Mouse (Mus musculus) heart, postnatal 0 days (tissue): ENCODE results near the gene Nexmif.

Experiments
- CTCF ChIP-seq: IDR thresholded peaks from 2 replicates; pipeline ENCODE4 v1.5.1; 2016; ENCODE audit warnings: antibody characterized with exemption, control low read depth, low read depth
- EP300 ChIP-seq: IDR thresholded peaks from 2 replicates; pipeline ENCODE4 v1.6.1; 2016; ENCODE audit warnings: antibody characterized with exemption, low read depth

DNA sequence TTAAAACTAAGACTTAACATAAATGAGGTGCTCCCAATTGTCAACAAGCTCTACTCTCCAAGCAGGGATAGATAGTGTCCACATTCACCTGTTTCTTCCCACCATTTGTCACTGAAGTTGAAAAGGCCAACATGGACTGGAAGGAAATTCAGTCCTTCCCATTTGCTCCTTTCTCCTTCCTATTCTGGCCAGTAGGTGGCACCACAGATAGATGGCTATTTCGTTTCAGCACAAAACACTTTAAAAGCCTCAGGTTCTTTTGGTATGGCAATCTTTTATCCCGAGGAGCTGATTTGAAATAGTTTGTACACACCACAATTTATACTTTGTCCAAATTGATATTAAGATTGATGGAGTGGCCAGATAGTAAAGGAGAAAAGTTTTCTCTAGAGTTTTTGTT lies 21.7 kb downstream of the Nexmif start:
- peak; percentile 78 for TF ChIP-seq CTCF
- TF ChIP-seq EP300: no peak
